Mouse (Mus musculus): Measurements from ENCODE around the gene 9930022D16Rik.

Gene 9930022D16Rik

DNA sequence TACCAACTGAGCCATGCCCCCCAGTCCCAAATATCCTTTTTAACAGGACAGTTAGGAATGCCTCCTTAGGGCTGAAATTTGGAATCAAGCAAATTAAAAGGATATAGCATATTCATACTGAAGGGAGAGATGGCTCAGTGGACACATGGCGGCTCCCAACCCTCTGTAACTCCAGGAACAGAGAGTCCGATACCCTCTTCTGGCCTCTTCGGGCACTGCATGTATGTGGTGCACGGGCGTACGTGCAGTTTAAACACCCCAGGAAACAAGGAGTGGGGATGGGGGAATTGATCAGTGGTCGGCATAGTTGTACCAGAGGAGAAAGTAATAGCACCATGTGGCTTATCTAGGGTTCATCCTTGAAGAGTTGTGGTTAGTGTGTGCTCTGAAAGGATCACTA is 30.9 kb downstream of the 9930022D16Rik start:
- in situ Hi-C loops (cut with MboI; ENCODE audit: low sequenced_read_pairs) = loop anchor here (5.0 to 25.0 kb wide), 3 partner anchors 138 to 418 kb away; no protein-coding TSS in a partner anchor

- in situ Hi-C loops (cut with MboI; ENCODE audit: low sequenced_read_pairs) = loop anchor here (10.0 to 25.0 kb wide), 2 partner anchors 201 to 417 kb away; no protein-coding TSS in a partner anchor
These were observed 31.8 kb downstream of the 9930022D16Rik start for GRCm38 (mm10) chr11:109445438-109446035.

GRCm38 (mm10) chr11:109451169-109451568 is 37.5 kb downstream of the 9930022D16Rik start:
- in situ Hi-C loops (cut with MboI; ENCODE audit: low sequenced_read_pairs) = no loop called here

DNA sequence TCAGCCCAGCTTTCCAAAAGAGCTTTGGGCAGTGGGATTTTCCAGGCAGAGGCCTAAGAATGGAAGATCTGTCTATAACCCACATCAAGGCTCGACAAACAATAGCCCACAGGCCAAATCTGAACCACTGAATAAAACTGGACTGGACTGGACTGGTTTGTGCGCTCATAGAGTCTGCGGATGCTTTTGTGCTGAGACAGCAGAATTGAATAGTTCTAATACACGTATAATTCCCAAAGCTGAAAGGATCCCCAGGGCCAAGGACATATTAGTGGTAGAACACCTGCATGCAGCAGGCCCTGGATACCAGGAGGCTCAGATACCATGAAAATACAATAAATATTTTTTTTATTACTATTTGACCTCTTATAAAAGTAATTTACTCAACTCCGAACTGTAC is 42.5 kb downstream of the 9930022D16Rik start:
- in situ Hi-C loops (cut with MboI; ENCODE audit: low sequenced_read_pairs) = no loop called here

- in situ Hi-C loops (cut with MboI; ENCODE audit: low sequenced_read_pairs) = no loop called here
These were observed 44.4 kb downstream of the 9930022D16Rik start for GRCm38 (mm10) chr11:109458165-109458564.

- in situ Hi-C loops (cut with MboI; ENCODE audit: low sequenced_read_pairs) = no loop called here
These were observed 46.9 kb downstream of the 9930022D16Rik start for GRCm38 (mm10) chr11:109460586-109460985.

DNA sequence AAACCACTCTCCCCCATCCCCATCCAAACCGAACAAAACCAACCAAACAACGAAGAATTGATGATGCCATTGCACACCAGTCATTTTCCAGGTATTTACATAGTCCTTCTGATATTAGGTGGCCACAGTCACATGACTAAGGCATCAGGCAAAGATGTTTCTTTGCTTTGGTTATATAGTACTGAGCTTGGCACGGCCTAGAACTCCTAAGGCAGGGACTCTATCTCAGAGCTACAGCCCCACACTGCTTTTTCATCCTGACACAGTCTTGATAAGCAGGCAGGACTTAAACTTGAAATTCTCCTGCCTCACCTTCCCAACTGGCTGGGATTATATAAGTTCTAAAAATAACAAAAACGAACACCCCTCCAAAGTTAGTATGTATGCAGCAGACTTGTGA is 51.4 kb downstream of the 9930022D16Rik start:
- in situ Hi-C loops (cut with MboI; ENCODE audit: low sequenced_read_pairs) = no loop called here

DNA sequence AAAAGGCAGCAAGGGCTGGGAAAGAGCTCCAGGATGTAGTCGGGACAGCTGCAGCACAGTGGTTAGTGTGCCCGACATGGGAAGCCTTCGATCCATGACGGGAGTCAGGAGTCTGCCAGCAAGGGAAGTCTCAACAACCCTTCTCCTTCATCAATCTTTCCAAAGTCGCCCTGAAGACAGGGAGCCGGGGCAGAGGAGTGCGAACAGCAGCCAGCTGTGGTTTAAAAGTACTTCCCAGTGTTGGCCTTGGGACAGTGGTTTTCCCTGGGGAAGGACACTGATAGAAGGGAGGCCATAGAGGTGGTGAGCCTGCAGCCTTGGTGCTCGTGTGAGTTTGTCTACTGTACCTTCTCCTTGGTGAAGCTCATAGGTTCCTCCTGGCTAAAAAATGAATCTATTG is 53.3 kb downstream of the 9930022D16Rik start:
- in situ Hi-C loops (cut with MboI; ENCODE audit: low sequenced_read_pairs) = no loop called here

- in situ Hi-C loops (cut with MboI; ENCODE audit: low sequenced_read_pairs) = no loop called here
These were observed 54.4 kb downstream of the 9930022D16Rik start for GRCm38 (mm10) chr11:109468133-109468532.

Measured in CH12F3 (cell line).